Mouse (Mus musculus) neural tube, embryonic 12.5 days (tissue): ENCODE results near the gene Cnih3. TPM values are rescaled to one million over a fixed set of nuclear protein-coding genes. Genes with fewer than 3 reads are reported as not detected.

Experiments used
- ATAC-seq: fragments of 200-750 bp; cut with Nextera tagmentation; 2 replicates; pipeline ENCODE4 v1.8.0; 2017; ENCODE audit warnings: low read depth, mild to moderate bottlenecking, moderate TSS enrichment, moderate library complexity; ENCODE audit not compliant: low FRiP score
- H3K27ac ChIP-seq: fragments of 300-500 bp; sonication (generic); 2 replicates; pipeline ENCODE4 v1.5.1; 2016
- H3K27me3 ChIP-seq: fragments of 300-500 bp; sonication (generic); replicated peaks from 2 replicates; pipeline ENCODE4 v1.6.1; 2016; ENCODE audit warnings: mild to moderate bottlenecking
- H3K36me3 ChIP-seq: fragments of 300-500 bp; sonication (generic); 2 replicates; pipeline ENCODE4 v1.6.1; 2016; ENCODE audit warnings: mild to moderate bottlenecking
- H3K4me1 ChIP-seq: fragments of 300-500 bp; sonication (generic); 2 replicates; pipeline ENCODE4 v1.6.1; 2016
- H3K4me2 ChIP-seq: fragments of 300-500 bp; sonication (generic); replicated peaks from 2 replicates; pipeline ENCODE4 v1.6.1; 2016; ENCODE audit warnings: mild to moderate bottlenecking
- H3K4me3 ChIP-seq: fragments of 300-500 bp; sonication (generic); 2 replicates; pipeline ENCODE4 v1.5.1; 2016
- H3K9ac ChIP-seq: fragments of 300-500 bp; sonication (generic); 2 replicates; pipeline ENCODE4 v1.6.1; 2016; ENCODE audit warnings: mild to moderate bottlenecking
- H3K9me3 ChIP-seq: fragments of 300-500 bp; sonication (generic); 2 replicates; pipeline ENCODE4 v1.6.1; 2016; ENCODE audit warnings: mild to moderate bottlenecking
- WGBS: fragments of 180-500 bp; shearing (Covaris S2); methylation state at CpG from one replicate; pipeline ENCODE4 v1.1.7; 2016; 5-methylcytosine and 5-hydroxymethylcytosine counted together
- polyA plus RNA-seq: library from polyadenylated mRNA; unstranded; fragments of >200 nt; fragmentation: Nextera tagmentation; extraction: Ambion mirVana; gene quantifications from 2 replicates; pipeline ENCODE4 v1.2.1, GENCODE M21; 2016

The Cnih3 gene
- polyA plus RNA-seq, 1 experiment from 2014 or later, result 4.3 TPM

DNA sequence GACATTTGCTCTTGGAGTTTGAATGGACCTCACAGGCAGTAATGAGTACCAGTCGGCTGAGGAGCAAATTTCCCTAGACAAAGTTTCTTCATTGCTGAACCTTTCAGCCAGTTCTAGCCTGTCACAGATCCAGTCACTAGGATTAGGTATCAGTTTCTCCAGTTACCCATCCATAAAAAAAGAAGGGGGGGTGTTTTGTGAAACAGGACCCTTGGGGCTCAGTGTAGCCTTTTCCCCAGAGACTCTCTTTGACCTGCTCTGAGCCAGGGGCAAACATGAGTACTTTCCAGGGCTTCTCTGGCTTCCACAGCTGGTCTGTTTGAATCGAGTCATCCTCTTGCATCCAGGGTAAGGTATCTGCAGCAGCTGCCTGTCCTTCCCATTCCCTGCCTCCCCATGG is 5.4 kb downstream of the Cnih3 start:
- H3K4me1 ChIP-seq, result peaks cover 10% of the 10 kb centered on the region
- 61% methylated on average over 2 of the region's 2 CpGs for WGBS
- H3K4me2 ChIP-seq, result no peak overlapping the region
- ATAC-seq, result no peak
- H3K27ac ChIP-seq, result no peak overlapping the region
- no peaks in the 10 kb centered on the region for H3K36me3 ChIP-seq
- peaks cover 26% of the 10 kb centered on the region for H3K27me3 ChIP-seq
- H3K9ac ChIP-seq, result no peak overlapping the region
- H3K9me3 ChIP-seq, result no peaks in the 10 kb centered on the region
- no peak overlapping the region for H3K4me3 ChIP-seq

DNA sequence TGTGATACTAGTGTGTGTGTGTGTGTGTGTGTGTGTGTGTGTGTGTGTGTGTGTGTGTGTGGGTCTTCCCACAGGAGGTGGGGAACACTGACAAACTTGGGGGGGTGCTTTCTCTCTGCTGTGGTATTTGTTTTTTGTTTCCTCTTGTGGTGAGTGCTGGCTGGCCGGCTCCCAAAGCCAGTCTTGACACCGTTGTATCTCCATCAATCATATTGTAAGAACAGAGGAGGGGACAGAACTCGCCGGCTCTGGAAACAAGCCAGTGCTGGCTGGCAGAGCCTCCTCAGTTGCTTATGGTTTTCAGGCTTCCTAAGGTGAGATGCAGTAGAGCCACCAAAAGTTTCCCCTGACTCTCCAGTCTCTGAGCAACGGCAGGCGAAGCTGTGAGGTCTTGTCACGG is 6.1 kb downstream of the Cnih3 start:
- WGBS, result 74% methylated on average over 7 of the region's 7 CpGs
- no peaks in the 10 kb centered on the region for H3K9me3 ChIP-seq
- no peak overlapping the region for H3K27ac ChIP-seq
- peaks cover 19% of the 10 kb centered on the region for H3K27me3 ChIP-seq
- H3K4me3 ChIP-seq, result no peak overlapping the region
- no peaks in the 10 kb centered on the region for H3K36me3 ChIP-seq
- no peak overlapping the region for H3K4me2 ChIP-seq
- no peak overlapping the region for H3K9ac ChIP-seq
- H3K4me1 ChIP-seq, result peaks cover 3% of the 10 kb centered on the region
- no peak for ATAC-seq

DNA sequence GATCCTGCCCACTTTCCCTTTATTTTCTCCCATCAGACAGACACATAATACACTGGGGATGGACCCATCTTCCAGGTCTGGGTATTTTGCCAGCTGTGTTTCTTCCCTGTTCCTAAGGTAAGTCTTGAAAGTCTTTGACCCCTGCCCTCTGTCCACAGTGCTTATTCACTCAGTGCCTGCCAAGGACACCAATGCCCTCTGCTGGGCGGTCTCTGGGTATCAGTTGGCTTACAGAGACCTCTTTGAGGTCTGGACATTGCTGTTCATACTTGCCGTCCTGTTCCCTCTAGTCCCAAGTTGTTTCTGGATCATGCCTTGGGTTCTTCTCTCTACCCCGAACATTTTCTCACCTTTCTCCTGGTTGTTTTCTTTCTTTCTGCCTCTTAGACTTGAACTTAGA is 8.3 kb downstream of the Cnih3 start:
- H3K36me3 ChIP-seq, result no peaks in the 10 kb centered on the region
- no peaks in the 10 kb centered on the region for H3K4me1 ChIP-seq
- 80% methylated on average over 3 of the region's 3 CpGs for WGBS
- no peaks in the 10 kb centered on the region for H3K9me3 ChIP-seq
- no peak overlapping the region for H3K4me3 ChIP-seq
- H3K4me2 ChIP-seq, result no peak overlapping the region
- H3K27ac ChIP-seq, result no peak overlapping the region
- no peaks in the 10 kb centered on the region for H3K27me3 ChIP-seq
- no peak overlapping the region for H3K9ac ChIP-seq
- ATAC-seq, result no peak

- no peak overlapping the region for H3K27ac ChIP-seq
- H3K4me1 ChIP-seq, result no peaks in the 10 kb centered on the region
- H3K36me3 ChIP-seq, result no peaks in the 10 kb centered on the region
- H3K9me3 ChIP-seq, result no peaks in the 10 kb centered on the region
- H3K9ac ChIP-seq, result no peak overlapping the region
- H3K4me3 ChIP-seq, result no peak overlapping the region
- H3K4me2 ChIP-seq, result no peak overlapping the region
- 77% methylated on average over 4 of the region's 4 CpGs for WGBS
- no peak for ATAC-seq
- no peaks in the 10 kb centered on the region for H3K27me3 ChIP-seq
Observed at GRCm38 (mm10) chr1:181364025-181364424, 11.6 kb downstream of the Cnih3 start.

DNA sequence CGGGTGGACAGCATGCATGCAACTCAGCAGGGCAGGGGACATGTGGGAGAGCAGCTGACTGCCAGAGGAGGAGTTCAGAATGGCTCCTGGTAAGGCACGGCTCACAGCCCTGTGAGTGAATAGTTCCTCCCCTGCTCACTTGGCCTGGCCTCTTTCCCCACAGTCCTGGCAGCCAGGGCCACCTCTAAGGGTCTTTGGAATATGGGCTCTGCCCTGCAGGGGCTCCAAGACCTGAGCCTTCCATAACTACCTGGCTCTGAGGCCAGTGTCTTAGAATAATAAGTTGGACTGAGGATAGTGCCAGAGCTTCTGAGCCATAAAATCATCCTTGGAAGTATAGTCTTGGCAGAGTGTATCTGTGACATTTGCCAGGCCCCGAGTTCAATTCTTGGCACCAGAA is 12.9 kb downstream of the Cnih3 start:
- Histone ChIP-seq H3K4me2 (no peak overlapping the region), H3K27ac (no peak overlapping the region), H3K9me3 (no peaks in the 10 kb centered on the region), H3K27me3 (no peaks in the 10 kb centered on the region), H3K36me3 (no peaks in the 10 kb centered on the region), H3K4me3 (no peak overlapping the region), H3K4me1 (no peaks in the 10 kb centered on the region), H3K9ac (no peak overlapping the region)
- 75% methylated on average over 3 of the region's 3 CpGs for WGBS
- no peak for ATAC-seq

DNA sequence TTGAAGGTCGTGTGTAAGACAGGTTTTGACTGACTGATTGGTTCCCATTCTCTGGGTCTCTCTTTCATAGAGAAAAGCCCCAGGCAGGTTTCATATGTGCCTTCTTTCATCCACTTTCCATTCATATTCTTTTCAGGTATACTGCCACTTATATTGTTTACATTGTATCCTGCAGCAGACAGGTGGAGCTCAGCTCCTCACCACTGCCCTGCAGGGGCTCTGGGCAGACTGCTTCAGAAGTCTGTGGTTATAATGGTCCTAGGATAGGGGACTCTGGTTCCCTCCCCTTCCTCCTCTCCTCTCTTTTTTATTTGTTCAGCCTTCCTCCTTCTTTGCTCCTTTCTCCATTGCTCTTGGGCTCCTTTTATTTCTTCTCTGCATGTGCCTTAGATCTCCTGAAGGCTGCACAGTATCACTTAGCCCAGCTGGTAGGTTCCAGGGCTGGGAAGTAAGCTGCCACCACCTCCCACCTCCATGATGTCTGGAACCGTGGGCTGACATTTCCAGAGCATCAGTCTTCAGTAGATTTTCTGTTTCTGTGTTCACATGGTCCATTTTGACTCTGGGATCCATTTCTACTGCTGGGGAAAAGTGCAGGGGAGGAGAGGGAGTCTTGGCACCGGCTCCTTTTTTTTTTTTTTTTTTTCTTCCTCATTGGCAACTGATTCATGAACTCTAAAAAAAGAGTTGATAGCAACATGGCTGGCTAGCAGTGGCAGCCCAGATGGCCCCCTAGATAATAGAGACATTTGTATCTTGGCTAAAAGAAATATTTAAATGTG is 16.6 kb downstream of the Cnih3 start:
- no peak overlapping the region for H3K27ac ChIP-seq
- ATAC-seq, result no peak
- no peaks in the 10 kb centered on the region for H3K36me3 ChIP-seq
- no peak overlapping the region for H3K4me3 ChIP-seq
- no peak overlapping the region for H3K4me2 ChIP-seq
- no peaks in the 10 kb centered on the region for H3K4me1 ChIP-seq
- no peaks in the 10 kb centered on the region for H3K9me3 ChIP-seq
- no peak overlapping the region for H3K9ac ChIP-seq
- 45% methylated on average over 3 of the region's 3 CpGs for WGBS
- no peaks in the 10 kb centered on the region for H3K27me3 ChIP-seq

DNA sequence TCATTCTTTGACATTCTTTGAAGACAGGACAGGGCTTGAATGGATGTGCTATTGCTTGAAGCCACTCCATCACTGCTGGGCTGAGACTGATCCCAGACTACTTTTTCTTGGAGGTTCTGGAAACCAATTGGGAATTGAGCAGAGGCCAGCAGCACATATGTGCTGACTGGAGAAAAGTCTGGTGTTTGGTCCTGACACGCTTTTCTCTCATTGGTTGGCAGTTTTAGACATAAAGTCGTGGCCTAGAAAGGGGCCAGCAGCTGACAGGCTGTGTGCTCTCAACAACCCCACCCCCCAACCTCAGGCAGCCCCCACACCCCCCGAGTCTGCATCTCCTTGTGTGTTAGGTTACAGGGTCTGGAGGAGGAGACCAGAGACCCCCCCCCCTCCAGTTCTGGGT is 17.9 kb downstream of the Cnih3 start:
- Histone ChIP-seq H3K9ac (no peak overlapping the region), H3K27ac (no peak overlapping the region), H3K9me3 (no peaks in the 10 kb centered on the region), H3K4me2 (no peak overlapping the region), H3K27me3 (no peaks in the 10 kb centered on the region), H3K36me3 (no peaks in the 10 kb centered on the region), H3K4me3 (no peak overlapping the region), H3K4me1 (no peaks in the 10 kb centered on the region)
- WGBS, result 73% methylated on average over 3 of the region's 3 CpGs
- no peak for ATAC-seq

GRCm38 (mm10) chr1:181371226-181371625 is 18.8 kb downstream of the Cnih3 start:
- no peaks in the 10 kb centered on the region for H3K36me3 ChIP-seq
- no peaks in the 10 kb centered on the region for H3K9me3 ChIP-seq
- WGBS, result 84% methylated on average over 4 of the region's 4 CpGs
- H3K4me1 ChIP-seq, result no peaks in the 10 kb centered on the region
- H3K27ac ChIP-seq, result no peak overlapping the region
- H3K4me3 ChIP-seq, result no peak overlapping the region
- no peaks in the 10 kb centered on the region for H3K27me3 ChIP-seq
- ATAC-seq, result no peak
- no peak overlapping the region for H3K4me2 ChIP-seq
- H3K9ac ChIP-seq, result no peak overlapping the region

DNA sequence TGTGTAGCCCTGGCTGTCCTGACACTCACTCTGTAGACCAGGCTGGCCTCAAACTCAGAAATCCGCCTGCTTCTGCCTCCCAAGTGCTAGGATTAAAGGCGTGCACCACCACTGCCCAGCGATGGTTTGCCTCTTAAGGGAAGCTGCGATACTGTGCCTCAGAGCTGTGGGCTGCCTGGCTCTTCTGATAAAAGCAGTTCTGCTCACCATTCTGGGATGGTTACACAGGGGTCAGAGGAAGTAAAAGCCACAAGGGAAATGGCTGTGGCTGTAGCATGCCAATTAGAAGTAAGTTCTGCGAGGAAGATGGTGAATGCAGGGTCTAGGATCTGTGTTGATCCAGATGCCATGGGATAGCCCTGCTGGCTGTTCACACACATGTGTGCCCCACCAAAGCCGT is 19.9 kb downstream of the Cnih3 start:
- no peak for ATAC-seq
- no peak overlapping the region for H3K4me3 ChIP-seq
- 75% methylated on average over 6 of the region's 6 CpGs for WGBS

GRCm38 (mm10) chr1:181374627-181375374 is 22.4 kb downstream of the Cnih3 start:
- no peak overlapping the region for H3K4me2 ChIP-seq
- 81% methylated on average over 9 of the region's 9 CpGs for WGBS
- H3K9me3 ChIP-seq, result no peaks in the 10 kb centered on the region
- no peaks in the 10 kb centered on the region for H3K27me3 ChIP-seq
- no peak overlapping the region for H3K4me3 ChIP-seq
- no peak overlapping the region for H3K9ac ChIP-seq
- H3K27ac ChIP-seq, result no peak overlapping the region
- no peaks in the 10 kb centered on the region for H3K4me1 ChIP-seq
- no peaks in the 10 kb centered on the region for H3K36me3 ChIP-seq
- ATAC-seq, result no peak

More for the DNA sequence above, 19.9 kb downstream of the Cnih3 start:
- Histone ChIP-seq H3K9ac (no peak overlapping the region), H3K4me2 (no peak overlapping the region), H3K27me3 (no peaks in the 10 kb centered on the region), H3K9me3 (no peaks in the 10 kb centered on the region), H3K36me3 (no peaks in the 10 kb centered on the region), H3K27ac (no peak overlapping the region), H3K4me1 (no peaks in the 10 kb centered on the region)

GRCm38 (mm10) chr1:181376431-181376830 is 24.0 kb downstream of the Cnih3 start:
- no peak overlapping the region for H3K4me2 ChIP-seq
- no peaks in the 10 kb centered on the region for H3K9me3 ChIP-seq
- H3K36me3 ChIP-seq, result no peaks in the 10 kb centered on the region
- H3K4me3 ChIP-seq, result no peak overlapping the region
- H3K9ac ChIP-seq, result no peak overlapping the region
- no peaks in the 10 kb centered on the region for H3K27me3 ChIP-seq
- H3K27ac ChIP-seq, result no peak overlapping the region
- H3K4me1 ChIP-seq, result no peaks in the 10 kb centered on the region
- ATAC-seq, result no peak
- WGBS, result 73% methylated on average over 8 of the region's 8 CpGs

DNA sequence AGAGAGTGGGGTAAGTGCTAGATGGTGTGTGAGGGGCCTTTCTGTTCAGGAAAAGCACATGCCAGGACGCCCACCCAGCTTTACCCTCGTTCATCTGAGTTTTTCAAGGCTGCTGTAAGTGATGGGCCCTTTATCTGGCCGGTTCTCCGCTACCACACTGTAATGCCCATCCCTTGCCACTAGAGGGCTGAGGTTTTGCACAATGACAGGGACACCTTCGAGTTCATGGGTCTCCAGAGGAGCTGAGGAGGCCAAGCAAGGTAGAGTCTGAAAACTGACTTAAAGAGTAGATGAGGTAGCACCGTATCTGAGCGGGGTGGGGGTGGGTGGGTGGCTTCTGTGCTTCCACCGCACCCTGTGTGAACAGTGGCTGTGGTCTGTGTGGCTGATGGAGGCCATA is 27.2 kb downstream of the Cnih3 start:
- H3K4me3 ChIP-seq, result no peak overlapping the region
- no peaks in the 10 kb centered on the region for H3K4me1 ChIP-seq
- H3K36me3 ChIP-seq, result no peaks in the 10 kb centered on the region
- H3K9ac ChIP-seq, result no peak overlapping the region
- peak; percentile 37; the same call in 1 of the 2 replicates for ATAC-seq
- 23% methylated on average over 8 of the region's 8 CpGs for WGBS
- no peaks in the 10 kb centered on the region for H3K9me3 ChIP-seq
- no peak overlapping the region for H3K27ac ChIP-seq
- no peak overlapping the region for H3K4me2 ChIP-seq
- no peaks in the 10 kb centered on the region for H3K27me3 ChIP-seq
